Mouse (Mus musculus): ENCODE measurements around the gene Odf3b. TPM values are rescaled to one million over a fixed set of nuclear protein-coding genes. Genes with fewer than 3 reads are reported as not detected.
A peak's percentile ranks its signal among the peaks of the same experiment; 100 is the strongest.

The Odf3b gene
- polyA plus RNA-seq, 1 experiment from 2014 or later = 9.6 TPM

DNA sequence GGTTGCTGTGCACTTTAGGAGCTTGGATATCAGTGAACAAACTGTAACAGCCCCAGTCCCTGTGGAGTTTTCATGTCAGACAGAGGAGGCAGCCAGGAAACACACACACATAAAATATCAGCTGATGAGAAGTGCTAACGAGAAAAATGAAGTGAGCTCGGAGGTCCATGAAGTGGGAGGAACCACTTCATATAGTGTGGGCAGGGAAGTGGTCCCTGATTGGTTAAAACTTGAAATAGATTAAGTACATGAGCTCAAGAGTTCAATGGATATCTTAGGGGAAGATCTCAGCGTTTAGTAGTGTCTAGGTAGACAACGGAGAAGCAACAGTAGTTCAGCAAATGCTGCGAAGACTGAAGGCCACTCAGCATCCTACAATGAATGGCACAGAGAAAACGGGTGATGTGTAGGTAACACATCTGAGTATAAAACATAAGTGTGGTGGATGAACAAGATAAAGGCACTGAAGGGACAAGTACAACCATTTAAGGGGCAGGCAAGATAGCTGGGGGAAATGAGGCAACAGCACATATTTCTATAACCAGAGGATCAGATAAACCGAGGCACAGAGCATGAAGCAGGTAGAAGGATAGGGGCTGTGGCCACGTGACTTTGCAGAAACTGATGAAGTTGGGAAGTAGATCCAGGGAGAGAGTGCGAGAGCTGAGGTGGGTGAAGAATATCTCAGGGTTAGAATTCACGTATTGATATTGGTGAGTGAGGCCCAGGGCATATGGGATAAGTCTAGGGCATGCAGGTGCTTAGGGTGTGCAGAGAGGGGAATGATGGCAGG, 25.9 kb upstream of the Odf3b start:
- Histone ChIP-seq H3K27ac (ENCODE audit: low read length) (no peak overlapping the region), H3K9me3 (ENCODE audit: control insufficient read depth, low read length) (no peaks in the 10 kb centered on the region), H3K4me1 (replicated peaks; ENCODE audit: control insufficient read depth, insufficient read depth, low read length) (no peaks in the 10 kb centered on the region), H3K27me3 (ENCODE audit: control insufficient read depth, insufficient read depth, low read depth, low read length) (no peaks in the 10 kb centered on the region), H3K9ac (ENCODE audit: low read length) (no peak overlapping the region), H3K36me3 (ENCODE audit: control insufficient read depth, insufficient read depth, low read length) (no peaks in the 10 kb centered on the region), H3K4me3 (ENCODE audit: low read length) (no peak overlapping the region), H3K4me2 (ENCODE audit: low read depth, low read length) (no peak overlapping the region)
- 66% methylated on average over 10 of the region's 10 CpGs for WGBS
- ATAC-seq (ENCODE audit: low read depth) = no peak

DNA sequence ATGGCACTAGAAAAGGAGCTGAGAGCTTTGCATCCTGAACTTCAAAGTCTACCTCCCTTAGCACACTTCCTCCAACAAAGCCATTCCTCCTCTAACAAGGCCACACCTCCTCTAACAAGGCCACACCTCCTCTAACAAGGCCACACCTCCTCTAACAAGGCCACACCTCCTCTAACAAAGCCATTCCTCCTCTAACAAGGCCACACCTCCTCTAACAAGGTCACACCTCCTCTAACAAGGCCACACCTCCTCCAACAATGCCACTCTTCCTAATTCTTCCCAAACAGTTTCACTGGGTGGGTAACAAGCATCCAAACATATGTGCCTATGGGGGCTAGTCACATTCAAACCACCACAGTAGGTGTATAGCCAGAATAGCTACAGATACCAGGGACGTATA, 23.4 kb upstream of the Odf3b start:
- Histone ChIP-seq H3K4me1 (replicated peaks; ENCODE audit: control insufficient read depth, insufficient read depth, low read length) (no peaks in the 10 kb centered on the region), H3K4me2 (ENCODE audit: low read depth, low read length) (no peak overlapping the region), H3K9me3 (ENCODE audit: control insufficient read depth, low read length) (no peaks in the 10 kb centered on the region), H3K4me3 (ENCODE audit: low read length) (no peak overlapping the region), H3K27ac (ENCODE audit: low read length) (no peak overlapping the region), H3K36me3 (ENCODE audit: control insufficient read depth, insufficient read depth, low read length) (no peaks in the 10 kb centered on the region), H3K9ac (ENCODE audit: low read length) (no peak overlapping the region), H3K27me3 (ENCODE audit: control insufficient read depth, insufficient read depth, low read depth, low read length) (no peaks in the 10 kb centered on the region)
- WGBS = 83% methylated on average over 1 of the region's 1 CpGs
- ATAC-seq (ENCODE audit: low read depth) = no peak

DNA sequence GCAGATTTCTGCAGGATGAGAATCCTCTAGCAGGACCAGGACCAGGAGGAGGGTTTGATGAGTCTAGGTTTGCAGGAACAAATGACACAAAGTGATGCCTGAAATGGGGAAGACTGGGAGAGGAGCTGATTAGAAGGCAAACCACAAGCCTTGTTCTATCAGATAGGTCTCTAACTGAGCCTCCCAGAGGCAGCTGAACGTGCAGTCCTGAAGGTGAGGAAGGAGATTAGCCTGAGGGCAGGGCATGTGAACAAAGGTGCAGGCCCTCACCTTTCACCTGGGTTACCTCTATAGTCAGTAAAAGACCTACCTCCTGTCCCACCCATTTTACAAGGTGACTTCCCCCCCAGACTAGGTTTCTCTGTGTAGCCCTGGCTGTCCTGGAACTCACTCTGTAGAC, 20.6 kb upstream of the Odf3b start:
- no peak overlapping the region for H3K4me2 ChIP-seq (ENCODE audit: low read depth, low read length)

DNA sequence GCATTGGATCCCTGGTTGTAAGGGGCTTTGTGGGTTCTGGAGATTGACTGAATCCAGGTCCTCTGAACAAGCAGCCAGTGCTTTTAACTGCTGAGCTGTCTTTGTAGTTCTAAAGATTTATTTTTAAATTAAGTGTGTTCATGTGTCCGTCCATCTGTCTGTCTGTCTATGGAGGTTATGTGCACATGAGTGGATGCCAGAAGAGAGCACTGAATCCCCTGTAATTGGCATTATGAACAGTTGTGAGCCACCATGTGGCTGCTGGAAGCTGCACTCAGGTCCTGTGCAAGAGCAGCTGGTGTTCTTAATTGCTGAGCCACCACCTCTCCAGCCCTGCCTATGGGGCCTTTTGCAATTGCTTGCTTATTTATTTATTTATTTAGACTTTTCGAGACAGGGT, 19.1 kb upstream of the Odf3b start:
- no peak overlapping the region for H3K4me2 ChIP-seq (ENCODE audit: low read depth, low read length)
- no peak overlapping the region for H3K4me3 ChIP-seq (ENCODE audit: low read length)
- H3K9ac ChIP-seq (ENCODE audit: low read length) = no peak overlapping the region
- H3K4me1 ChIP-seq (replicated peaks; ENCODE audit: control insufficient read depth, insufficient read depth, low read length) = no peaks in the 10 kb centered on the region
- H3K27ac ChIP-seq (ENCODE audit: low read length) = no peak overlapping the region
- H3K27me3 ChIP-seq (ENCODE audit: control insufficient read depth, insufficient read depth, low read depth, low read length) = no peaks in the 10 kb centered on the region
- 74% methylated on average over 2 of the region's 2 CpGs for WGBS
- no peaks in the 10 kb centered on the region for H3K9me3 ChIP-seq (ENCODE audit: control insufficient read depth, low read length)
- no peaks in the 10 kb centered on the region for H3K36me3 ChIP-seq (ENCODE audit: control insufficient read depth, insufficient read depth, low read length)
- ATAC-seq (ENCODE audit: low read depth) = no peak

More for the DNA sequence above, 20.6 kb upstream of the Odf3b start:
- no peak overlapping the region for H3K27ac ChIP-seq (ENCODE audit: low read length)
- H3K4me1 ChIP-seq (replicated peaks; ENCODE audit: control insufficient read depth, insufficient read depth, low read length) = no peaks in the 10 kb centered on the region
- H3K9ac ChIP-seq (ENCODE audit: low read length) = no peak overlapping the region
- no peak overlapping the region for H3K4me3 ChIP-seq (ENCODE audit: low read length)
- WGBS = 47% methylated on average over 1 of the region's 1 CpGs
- H3K27me3 ChIP-seq (ENCODE audit: control insufficient read depth, insufficient read depth, low read depth, low read length) = no peaks in the 10 kb centered on the region
- H3K36me3 ChIP-seq (ENCODE audit: control insufficient read depth, insufficient read depth, low read length) = no peaks in the 10 kb centered on the region
- no peak for ATAC-seq (ENCODE audit: low read depth)
- no peaks in the 10 kb centered on the region for H3K9me3 ChIP-seq (ENCODE audit: control insufficient read depth, low read length)

DNA sequence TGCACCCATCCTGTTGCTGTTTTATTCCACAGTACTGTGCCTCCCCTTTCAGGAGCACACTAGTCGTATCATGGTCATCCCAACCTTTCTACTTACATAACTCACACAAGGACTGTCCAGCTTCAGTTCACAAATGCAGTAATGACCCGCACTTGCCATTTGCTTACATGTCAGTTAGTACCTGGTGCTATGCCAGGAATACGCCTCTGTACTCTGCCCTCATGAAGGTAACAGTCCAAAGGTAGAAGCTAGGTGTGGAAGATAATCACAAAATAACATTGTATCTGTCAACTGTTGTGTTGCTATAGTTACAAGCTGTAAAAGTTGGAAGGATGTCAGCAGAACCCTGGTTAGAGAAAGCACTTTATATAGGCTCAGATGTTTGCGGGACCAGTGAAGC, 17.8 kb upstream of the Odf3b start:
- H3K36me3 ChIP-seq (ENCODE audit: control insufficient read depth, insufficient read depth, low read length) = no peaks in the 10 kb centered on the region
- 75% methylated on average over 4 of the region's 4 CpGs for WGBS
- no peak for ATAC-seq (ENCODE audit: low read depth)
- H3K9ac ChIP-seq (ENCODE audit: low read length) = no peak overlapping the region
- H3K4me1 ChIP-seq (replicated peaks; ENCODE audit: control insufficient read depth, insufficient read depth, low read length) = no peaks in the 10 kb centered on the region
- H3K4me2 ChIP-seq (ENCODE audit: low read depth, low read length) = no peak overlapping the region
- no peaks in the 10 kb centered on the region for H3K9me3 ChIP-seq (ENCODE audit: control insufficient read depth, low read length)
- H3K27me3 ChIP-seq (ENCODE audit: control insufficient read depth, insufficient read depth, low read depth, low read length) = no peaks in the 10 kb centered on the region
- H3K4me3 ChIP-seq (ENCODE audit: low read length) = no peak overlapping the region
- H3K27ac ChIP-seq (ENCODE audit: low read length) = no peak overlapping the region

DNA sequence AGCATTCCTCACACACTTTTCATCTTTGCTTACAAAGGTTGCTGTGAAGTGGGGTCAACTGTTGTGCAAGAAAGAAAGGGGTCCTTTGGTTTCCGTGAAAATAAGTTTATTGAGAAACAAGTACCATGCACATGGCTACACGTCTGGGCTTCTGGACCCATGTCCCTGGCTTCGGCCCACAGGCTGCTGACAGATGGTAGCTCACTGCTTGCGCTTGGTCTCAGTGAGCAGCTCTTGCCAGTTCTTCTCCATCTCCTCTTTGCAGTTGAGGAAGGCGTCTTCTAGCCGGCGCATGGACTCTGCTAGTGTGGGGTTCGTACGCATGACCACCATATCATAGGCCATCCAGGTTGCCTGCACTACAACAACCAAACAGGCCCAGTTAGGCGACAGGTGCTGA, 11.0 kb upstream of the Odf3b start:
- Histone ChIP-seq H3K9me3 (ENCODE audit: control insufficient read depth, low read length) (no peaks in the 10 kb centered on the region), H3K27ac (ENCODE audit: low read length) (no peak overlapping the region), H3K27me3 (ENCODE audit: control insufficient read depth, insufficient read depth, low read depth, low read length) (no peaks in the 10 kb centered on the region), H3K9ac (ENCODE audit: low read length) (no peak overlapping the region), H3K4me1 (replicated peaks; ENCODE audit: control insufficient read depth, insufficient read depth, low read length) (no peaks in the 10 kb centered on the region), H3K4me2 (ENCODE audit: low read depth, low read length) (no peak overlapping the region), H3K36me3 (ENCODE audit: control insufficient read depth, insufficient read depth, low read length) (no peaks in the 10 kb centered on the region), H3K4me3 (ENCODE audit: low read length) (no peak overlapping the region)
- 84% methylated on average over 10 of the region's 10 CpGs for WGBS
- ATAC-seq (ENCODE audit: low read depth) = no peak

DNA sequence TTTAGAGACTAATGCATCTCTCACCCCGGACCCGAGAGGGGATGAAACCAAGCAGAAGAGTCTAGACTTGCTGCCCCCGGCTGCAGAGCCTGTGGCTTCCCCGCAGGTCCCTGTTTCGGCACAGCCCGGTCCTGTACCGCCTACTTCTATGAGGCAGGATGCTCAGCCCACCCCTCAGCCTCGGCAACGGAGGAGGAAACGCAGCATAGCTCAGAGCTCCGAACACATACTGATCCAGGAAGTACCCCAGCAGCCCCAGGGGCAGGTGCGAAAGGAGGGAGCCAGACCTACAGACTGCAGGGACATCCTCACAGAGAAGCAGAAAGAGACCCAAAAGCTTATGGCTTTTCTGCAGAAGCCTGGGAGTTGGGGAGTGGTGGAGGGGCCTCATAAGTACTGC, 8.0 kb upstream of the Odf3b start:
- Histone ChIP-seq H3K27ac (ENCODE audit: low read length) (no peak overlapping the region), H3K36me3 (ENCODE audit: control insufficient read depth, insufficient read depth, low read length) (no peaks in the 10 kb centered on the region), H3K9ac (ENCODE audit: low read length) (no peak overlapping the region), H3K4me3 (ENCODE audit: low read length) (no peak overlapping the region), H3K4me1 (replicated peaks; ENCODE audit: control insufficient read depth, insufficient read depth, low read length) (no peaks in the 10 kb centered on the region), H3K4me2 (ENCODE audit: low read depth, low read length) (no peak overlapping the region), H3K9me3 (ENCODE audit: control insufficient read depth, low read length) (no peaks in the 10 kb centered on the region), H3K27me3 (ENCODE audit: control insufficient read depth, insufficient read depth, low read depth, low read length) (no peaks in the 10 kb centered on the region; the same call in 1 of the 2 replicates)
- no peak for ATAC-seq (ENCODE audit: low read depth)
- 35% methylated on average over 12 of the region's 12 CpGs for WGBS

DNA sequence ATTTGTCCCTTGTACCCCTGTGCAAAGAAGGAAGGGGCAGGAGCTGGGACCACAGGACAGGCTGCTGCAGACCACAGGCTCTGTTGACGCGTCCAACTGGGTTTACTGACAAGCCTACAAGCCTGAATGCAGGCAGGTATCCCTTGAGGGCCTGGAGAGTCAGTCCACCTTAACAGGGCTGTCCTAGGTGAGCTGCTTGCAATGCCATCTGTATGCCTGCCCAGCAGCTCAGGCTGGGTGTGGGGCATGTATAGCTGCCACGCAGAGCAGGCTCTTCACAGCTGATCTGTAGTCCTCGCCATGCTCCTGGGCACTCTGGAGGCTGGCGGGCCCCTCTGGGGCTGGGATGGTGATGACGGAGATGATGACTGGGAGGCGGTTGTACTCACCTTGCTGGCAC, 5.5 kb upstream of the Odf3b start, which contains the start of gene Klhdc7b:
Gene Klhdc7b, plus strand, starts transcription at position 301 of the 400 bp plus-strand sequence.
- Histone ChIP-seq H3K27me3 (ENCODE audit: control insufficient read depth, insufficient read depth, low read depth, low read length) (peaks cover 4% of the 10 kb centered on the region), H3K27ac (ENCODE audit: low read length) (no peak within 1 kb of the TSS), H3K36me3 (ENCODE audit: control insufficient read depth, insufficient read depth, low read length) (no peaks in the 10 kb centered on the region), H3K4me3 (ENCODE audit: low read length) (no peak within 1 kb of the TSS), H3K4me1 (replicated peaks; ENCODE audit: control insufficient read depth, insufficient read depth, low read length) (no peaks in the 10 kb centered on the region; the same call in 1 of the 2 replicates), H3K9ac (ENCODE audit: low read length) (no peak within 1 kb of the TSS), H3K4me2 (ENCODE audit: low read depth, low read length) (no peak within 1 kb of the TSS), H3K9me3 (ENCODE audit: control insufficient read depth, low read length) (no peaks in the 10 kb centered on the region)
- WGBS = 82% methylated on average over 7 of the region's 7 CpGs
- ATAC-seq (ENCODE audit: low read depth) = no peak

DNA sequence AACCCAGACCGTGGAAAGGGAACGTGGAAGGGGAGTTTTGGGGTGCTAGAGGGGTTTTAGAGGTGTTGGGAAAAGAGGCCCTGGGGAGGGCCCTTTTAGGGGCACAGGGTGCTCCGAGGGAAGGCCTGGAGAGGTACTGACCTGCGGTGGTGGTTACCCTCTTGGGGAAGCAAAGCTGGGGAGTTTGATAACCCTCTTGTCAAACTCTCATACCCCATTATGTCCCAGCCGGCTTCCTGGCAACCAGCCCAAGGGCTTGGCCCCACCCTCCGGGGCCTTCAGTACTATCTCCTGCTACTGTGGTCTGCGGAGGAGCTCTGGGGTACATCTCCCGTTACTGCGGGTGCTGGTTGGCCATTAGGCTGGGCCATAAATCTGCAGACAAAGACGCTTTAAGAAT, 347 bp upstream of the Odf3b start:
- 0 out of 2 replicates have a peak, but pooled peaks have one; percentile 21 for ATAC-seq (ENCODE audit: low read depth)
- Histone ChIP-seq H3K27me3 (ENCODE audit: control insufficient read depth, insufficient read depth, low read depth, low read length) (peaks cover 41% of the 10 kb centered on the region), H3K27ac (ENCODE audit: low read length) (no peak overlapping the region), H3K4me3 (ENCODE audit: low read length) (peak overlapping the region; percentile 47), H3K36me3 (ENCODE audit: control insufficient read depth, insufficient read depth, low read length) (no peaks in the 10 kb centered on the region), H3K9ac (ENCODE audit: low read length) (peak overlapping the region; percentile 53), H3K4me1 (replicated peaks; ENCODE audit: control insufficient read depth, insufficient read depth, low read length) (peaks cover 15% of the 10 kb centered on the region), H3K4me2 (ENCODE audit: low read depth, low read length) (peak overlapping the region; percentile 72), H3K9me3 (ENCODE audit: control insufficient read depth, low read length) (no peaks in the 10 kb centered on the region)
- 13% methylated on average over 10 of the region's 10 CpGs for WGBS

Data from lung, embryonic 16.5 days (tissue).